Mouse (Mus musculus) embryonic facial prominence, embryonic 14.5 days (tissue): ENCODE results near the gene Dynll1. TPM values are rescaled to one million over a fixed set of nuclear protein-coding genes. Genes with fewer than 3 reads are reported as not detected.

ENCODE experiments used
- ATAC-seq: fragments of 200-750 bp; cut with Nextera tagmentation; 2 replicates; pipeline ENCODE4 v1.8.0; 2017; ENCODE audit warnings: low read depth, moderate number of reproducible peaks, moderate TSS enrichment
- DNase-seq: peaks from one replicate; pipeline ENCODE4 v3.0.0-alpha.2; 2015; ENCODE audit warnings: low spot score
- H3K27ac ChIP-seq: fragments of 300-500 bp; sonication (generic); replicated peaks from 2 replicates; pipeline ENCODE4 v1.5.1; 2014; ENCODE audit warnings: low read depth, mild to moderate bottlenecking, low read length, moderate library complexity
- H3K27me3 ChIP-seq: fragments of 300-500 bp; sonication (generic); replicated peaks from 2 replicates; pipeline ENCODE4 v1.6.1; 2014; ENCODE audit warnings: low read length; ENCODE audit not compliant: control insufficient read depth, insufficient read depth
- H3K36me3 ChIP-seq: fragments of 300-500 bp; sonication (generic); 2 replicates; pipeline ENCODE4 v1.6.1; 2014; ENCODE audit warnings: low read length, mixed read lengths; ENCODE audit not compliant: control insufficient read depth, insufficient read depth
- H3K4me1 ChIP-seq: fragments of 300-500 bp; sonication (generic); 2 replicates; pipeline ENCODE4 v1.6.1; 2014; ENCODE audit warnings: antibody characterized with exemption, low read length; ENCODE audit not compliant: control insufficient read depth, insufficient read depth
- H3K4me2 ChIP-seq: fragments of 300-500 bp; sonication (generic); 2 replicates; pipeline ENCODE4 v1.6.1; 2014; ENCODE audit warnings: low read depth, mild to moderate bottlenecking, low read length, moderate library complexity, mixed read lengths
- H3K4me3 ChIP-seq: fragments of 300-500 bp; sonication (generic); 2 replicates; pipeline ENCODE4 v1.5.1; 2014; ENCODE audit warnings: low read depth, mild to moderate bottlenecking, low read length
- H3K9ac ChIP-seq: fragments of 300-500 bp; sonication (generic); 2 replicates; pipeline ENCODE4 v1.6.1; 2014; ENCODE audit warnings: low read depth, mild to moderate bottlenecking, low read length, moderate library complexity, mixed read lengths
- H3K9me3 ChIP-seq: fragments of 300-500 bp; sonication (generic); 2 replicates; pipeline ENCODE4 v1.6.1; 2016; ENCODE audit warnings: low read length; ENCODE audit not compliant: control insufficient read depth
- WGBS: fragments of 180-500 bp; shearing (Covaris S2); extraction: QIAGEN DNeasy Blood & Tissue Kit; methylation state at CpG from one replicate; pipeline ENCODE4 v1.1.7; 2014; 5-methylcytosine and 5-hydroxymethylcytosine counted together
- polyA plus RNA-seq: library from polyadenylated mRNA; unstranded; fragments of >200 nt; fragmentation: Nextera tagmentation; extraction: Ambion mirVana; gene quantifications from 2 replicates; pipeline ENCODE4 v1.2.1, GENCODE M21; 2014

Dynll1 gene
- polyA plus RNA-seq, result 1,629 and 1,828 TPM in 2 replicates

- Histone ChIP-seq H3K27me3 (no peaks in the 10 kb centered on the region), H3K9ac (peak within 1 kb of the TSS; percentile 86), H3K9me3 (no peaks in the 10 kb centered on the region), H3K4me2 (peak within 1 kb of the TSS; percentile 69), H3K4me1 (peaks cover 10% of the 10 kb centered on the region), H3K4me3 (peak within 1 kb of the TSS; percentile 76), H3K36me3 (peaks cover 31% of the 10 kb centered on the region), H3K27ac (peak within 1 kb of the TSS; percentile 88)
- ATAC-seq (peak; percentile 98), DNase-seq (peak; percentile 98)
- 0% methylated on average over 25 of the region's 66 CpGs for WGBS
Measured at GRCm38 (mm10) chr5:115300792-115301614, at the start of gene Dynll1. TSS of gene Dynll1 (minus strand) at chr5:115300999.

- peak; percentile 26 for ATAC-seq
Measured at GRCm38 (mm10) chr5:115349225-115349555, 48.4 kb upstream of the Dynll1 start.

GRCm38 (mm10) chr5:115348546-115349224 is 47.9 kb upstream of the Dynll1 start, which contains the start of gene Cox6a1:
TSS of gene Cox6a1 (minus strand) at chr5:115348981.
- Histone ChIP-seq H3K4me1 (no peaks in the 10 kb centered on the region), H3K4me2 (peak within 1 kb of the TSS; percentile 92), H3K9ac (peak within 1 kb of the TSS; percentile 88), H3K36me3 (peaks cover 28% of the 10 kb centered on the region), H3K9me3 (no peaks in the 10 kb centered on the region), H3K4me3 (peak within 1 kb of the TSS; percentile 92), H3K27ac (peak within 1 kb of the TSS; percentile 79), H3K27me3 (no peaks in the 10 kb centered on the region)
- WGBS, result under 1% methylated on average over 44 of the region's 74 CpGs
- DNase-seq (peak; percentile 98), ATAC-seq (peak; percentile 94)

More at GRCm38 (mm10) chr5:115349225-115349555, 48.4 kb upstream of the Dynll1 start:
- Histone ChIP-seq H3K4me2 (peak overlapping the region; percentile 92), H3K9ac (peak overlapping the region; percentile 88), H3K9me3 (no peaks in the 10 kb centered on the region), H3K36me3 (peaks cover 23% of the 10 kb centered on the region), H3K4me3 (peak overlapping the region; percentile 92), H3K27ac (peak overlapping the region; percentile 79), H3K27me3 (no peaks in the 10 kb centered on the region), H3K4me1 (no peaks in the 10 kb centered on the region)
- WGBS, result under 1% methylated on average over 18 of the region's 18 CpGs
- DNase-seq, result no peak

- H3K4me3 ChIP-seq, result peak overlapping the region; percentile 92
- 0% methylated on average over 5 of the region's 5 CpGs for WGBS
- peaks cover 39% of the 10 kb centered on the region for H3K36me3 ChIP-seq
- H3K9ac ChIP-seq, result peak overlapping the region; percentile 88; the same call in 1 of the 2 replicates
- no peaks in the 10 kb centered on the region for H3K9me3 ChIP-seq
- H3K27me3 ChIP-seq, result no peaks in the 10 kb centered on the region
- no peak overlapping the region for H3K27ac ChIP-seq
- peak; percentile 86 for DNase-seq
- no peaks in the 10 kb centered on the region for H3K4me1 ChIP-seq
- peak overlapping the region; percentile 92 for H3K4me2 ChIP-seq
- ATAC-seq, result peak; percentile 39; the same call in 1 of the 2 replicates
Measured at GRCm38 (mm10) chr5:115347564-115347963, 46.8 kb upstream of the Dynll1 start.

GRCm38 (mm10) chr5:115341314-115342165 is 40.7 kb upstream of the Dynll1 start:
- Histone ChIP-seq H3K9me3 (no peaks in the 10 kb centered on the region), H3K4me2 (peak overlapping the region; percentile 63), H3K9ac (peak overlapping the region; percentile 92), H3K4me3 (peak overlapping the region; percentile 88), H3K27me3 (no peaks in the 10 kb centered on the region), H3K4me1 (peaks cover 6% of the 10 kb centered on the region), H3K36me3 (peaks cover 46% of the 10 kb centered on the region), H3K27ac (peak overlapping the region; percentile 75; the same call in 1 of the 2 replicates)
- WGBS, result 13% methylated on average over 36 of the region's 36 CpGs
- ATAC-seq, result no peak; the same call in 1 of the 2 replicates
- DNase-seq, result no peak

- peak within 1 kb of the TSS; percentile 88 for H3K4me3 ChIP-seq
- no peaks in the 10 kb centered on the region for H3K9me3 ChIP-seq
- peaks cover 6% of the 10 kb centered on the region for H3K4me1 ChIP-seq
- no peaks in the 10 kb centered on the region for H3K27me3 ChIP-seq
- whole genome bisulfite sequencing, result 3% methylated on average over 37 of the region's 62 CpGs
- ATAC-seq, result peak; percentile 94
- peaks cover 46% of the 10 kb centered on the region for H3K36me3 ChIP-seq
- DNase-seq, result peak; percentile 91
- peak within 1 kb of the TSS; percentile 63 for H3K4me2 ChIP-seq
- peak within 1 kb of the TSS; percentile 75 for H3K27ac ChIP-seq
- peak within 1 kb of the TSS; percentile 92 for H3K9ac ChIP-seq
Measured at GRCm38 (mm10) chr5:115340577-115341313, 39.9 kb upstream of the Dynll1 start, which contains the start of the genes Gatc and Triap1. TSS of gene Gatc (minus strand) at chr5:115341178. TSS of gene Triap1 (plus strand) at chr5:115341225.

GRCm38 (mm10) chr5:115340007-115340406 is 39.2 kb upstream of the Dynll1 start:
- peaks cover 6% of the 10 kb centered on the region for H3K4me1 ChIP-seq
- DNase-seq (no peak), ATAC-seq (no peak)
- H3K27ac ChIP-seq, result no peak overlapping the region
- peak overlapping the region; percentile 92 for H3K9ac ChIP-seq
- peak overlapping the region; percentile 63 for H3K4me2 ChIP-seq
- WGBS, result 24% methylated on average over 7 of the region's 7 CpGs
- no peaks in the 10 kb centered on the region for H3K9me3 ChIP-seq
- H3K27me3 ChIP-seq, result no peaks in the 10 kb centered on the region
- peaks cover 46% of the 10 kb centered on the region for H3K36me3 ChIP-seq
- peak overlapping the region; percentile 88 for H3K4me3 ChIP-seq
